Comparison of ENCODE assay signal across 10 mouse cellular contexts in the genomic region with DNA sequence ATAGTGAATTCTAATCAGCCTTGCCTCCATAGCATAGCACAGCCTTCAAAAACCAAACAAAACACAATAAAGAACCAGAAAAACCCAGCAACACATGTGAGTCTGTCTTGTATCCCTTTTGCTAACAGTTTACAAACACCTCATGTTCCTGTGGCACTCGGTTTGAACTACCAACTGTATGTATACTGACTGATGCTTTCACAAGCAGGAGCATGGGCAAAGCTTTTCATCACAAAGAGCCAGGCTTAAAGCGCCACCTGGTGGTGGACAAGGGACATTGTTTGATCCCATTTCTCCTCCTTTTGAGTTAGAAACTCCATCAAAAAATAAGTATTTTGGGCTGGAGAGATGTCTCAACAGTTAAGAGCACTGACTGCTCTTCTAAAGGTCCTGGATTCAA. TPM values are rescaled to one million over a fixed set of nuclear protein-coding genes. Genes with fewer than 3 reads are reported as not detected.
DNase-seq lines count a peak whose midpoint lies in the region; ATAC-seq and TF ChIP-seq lines count a peak whose summit lies in the region.
"Had no signal": no experiment of that assay in that cellular context is flagged by ENCODE, and none has a peak within 500 bp of the region (broad histone marks: within the 10 kb centered on the region; RNA-seq: fewer than 3 reads in every experiment).

No protein-coding gene starts in this region.

- H3K9ac ChIP-seq in kidney, embryonic 16.5 days (replicated peaks; ENCODE audit: low read length) = no peak overlapping the region
- H3K9ac ChIP-seq in midbrain, embryonic 13.5 days (replicated peaks) = no peak overlapping the region
- no peak overlapping the region for H3K9ac ChIP-seq in stomach, postnatal 0 days (ENCODE audit: low read length)
- H3K9ac ChIP-seq: embryonic facial prominence, embryonic 13.5 days had no signal

- TF ChIP-seq EP300 in stomach, postnatal 0 days (optimal IDR thresholded peaks at IDR 0.05) = no peak

- WGBS in kidney, embryonic 16.5 days = 7% methylated on average over 2 of the region's 2 CpGs
- WGBS in midbrain, embryonic 13.5 days = 6% methylated on average over 2 of the region's 2 CpGs
- 0% methylated on average over 2 of the region's 2 CpGs for WGBS in stomach, postnatal 0 days

- H3K4me3 ChIP-seq in kidney, embryonic 16.5 days (ENCODE audit: low read length) = no peak overlapping the region
- no peak overlapping the region for H3K4me3 ChIP-seq in midbrain, embryonic 13.5 days (replicated peaks)
- H3K4me3 ChIP-seq in stomach, postnatal 0 days (ENCODE audit: low read depth, low read length) = no peak overlapping the region
- H3K4me3 ChIP-seq: embryonic facial prominence, embryonic 13.5 days; myocyte had no signal

- peak; percentile 94 for TF ChIP-seq CTCF in stomach, postnatal 0 days (IDR thresholded peaks at IDR 0.05; ENCODE audit: low read depth)

- no peak for ATAC-seq in kidney, embryonic 16.5 days (ENCODE audit: low FRiP score, low TSS enrichment)
- ATAC-seq in midbrain, embryonic 13.5 days = 0 out of 2 replicates have a peak, but pooled peaks have one; percentile 50
- no peak for ATAC-seq in stomach, postnatal 0 days (ENCODE audit: low FRiP score, low TSS enrichment)

- no peak overlapping the region for H3K27ac ChIP-seq in kidney, embryonic 16.5 days (ENCODE audit: low read length)
- H3K27ac ChIP-seq in midbrain, embryonic 13.5 days = no peak overlapping the region
- no peak overlapping the region for H3K27ac ChIP-seq in stomach, postnatal 0 days (replicated peaks)
- H3K27ac ChIP-seq: embryonic facial prominence, embryonic 13.5 days had no signal

- H3K4me2 ChIP-seq in kidney, embryonic 16.5 days (replicated peaks; ENCODE audit: low read depth, low read length) = no peak overlapping the region
- H3K4me2 ChIP-seq in midbrain, embryonic 13.5 days (replicated peaks) = no peak overlapping the region
- no peak overlapping the region for H3K4me2 ChIP-seq in stomach, postnatal 0 days (replicated peaks; ENCODE audit: low read depth)
- H3K4me2 ChIP-seq: embryonic facial prominence, embryonic 13.5 days had no signal

- H3K27me3 ChIP-seq in kidney, embryonic 16.5 days (ENCODE audit: insufficient read depth, low read length) = no peaks in the 10 kb centered on the region
- no peaks in the 10 kb centered on the region for H3K27me3 ChIP-seq in midbrain, embryonic 13.5 days
- no peaks in the 10 kb centered on the region for H3K27me3 ChIP-seq in stomach, postnatal 0 days (ENCODE audit: control insufficient read depth, insufficient read depth, low read length)
- H3K27me3 ChIP-seq: embryonic facial prominence, embryonic 13.5 days had no signal

- DNase-seq in kidney, adult 11 months = peak; percentile 11
- peak; percentile 79 for DNase-seq in adrenal gland, postnatal 10 days
- DNase-seq in embryo, embryonic 11 days = peak; percentile 81
- DNase-seq in heart, adult 9 months (ENCODE audit: low spot score in 2 of 2) = peak; percentile 20 to 45
- peak; percentile 18 for DNase-seq in left cerebral cortex, adult 11 months (ENCODE audit: low spot score)
- peak; percentile 69 for DNase-seq in stomach, postnatal 0 days (ENCODE audit: low spot score)

- peaks cover 41% of the 10 kb centered on the region for H3K36me3 ChIP-seq in kidney, embryonic 16.5 days (ENCODE audit: insufficient read depth, low read length)
- peaks cover 75% of the 10 kb centered on the region for H3K36me3 ChIP-seq in midbrain, embryonic 13.5 days
- H3K36me3 ChIP-seq in stomach, postnatal 0 days (ENCODE audit: control insufficient read depth, insufficient read depth, low read length) = peaks cover 35% of the 10 kb centered on the region

- no peaks in the 10 kb centered on the region for H3K4me1 ChIP-seq in kidney, embryonic 16.5 days (ENCODE audit: insufficient read depth, low read length)
- no peaks in the 10 kb centered on the region for H3K4me1 ChIP-seq in midbrain, embryonic 13.5 days (replicated peaks)
- no peaks in the 10 kb centered on the region for H3K4me1 ChIP-seq in stomach, postnatal 0 days (replicated peaks; ENCODE audit: control insufficient read depth, insufficient read depth)
- H3K4me1 ChIP-seq: embryonic facial prominence, embryonic 13.5 days had no signal

- no peaks in the 10 kb centered on the region for H3K9me3 ChIP-seq in kidney, embryonic 16.5 days (ENCODE audit: low read length)
- no peaks in the 10 kb centered on the region for H3K9me3 ChIP-seq in midbrain, embryonic 13.5 days
- H3K9me3 ChIP-seq in stomach, postnatal 0 days (ENCODE audit: control insufficient read depth, low read length) = no peaks in the 10 kb centered on the region
- H3K9me3 ChIP-seq: embryonic facial prominence, embryonic 13.5 days had no signal

RNA-seq across cellular contexts. Expression of gene Rbl2, which starts 50.1 kb away (rescaled TPM):
- 19.1 and 22.8 TPM in 2 replicates for polyA plus RNA-seq in kidney, embryonic 16.5 days (2015; fragmentation: Nextera tagmentation; extraction: Ambion mirVana)
- 10 to 100 TPM; 29.5 to 35.9 TPM for total RNA-seq in adrenal gland, postnatal 10 days (2021)
- 17.8 and 18.1 TPM in 2 replicates for polyA plus RNA-seq in midbrain, embryonic 13.5 days (2015; fragmentation: Nextera tagmentation; extraction: Ambion mirVana)
- 6.5 and 7.3 TPM in 2 replicates for polyA plus RNA-seq in stomach, postnatal 0 days (2015; fragmentation: Nextera tagmentation; extraction: Ambion mirVana)

Comparison
In these comparisons a context has a peak if more than half of its experiments do, and no peak if none do; other contexts are left out.
1. DNase-seq: peak in every context shown above with its lines; median percentile 81 in embryo, embryonic 11 days; 79 in adrenal gland, postnatal 10 days; 69 in stomach, postnatal 0 days; 32 in heart, adult 9 months; 18 in left cerebral cortex, adult 11 months; 11 in kidney, adult 11 months.